Mouse (Mus musculus): ENCODE data around the gene Alox12e.

DNA sequence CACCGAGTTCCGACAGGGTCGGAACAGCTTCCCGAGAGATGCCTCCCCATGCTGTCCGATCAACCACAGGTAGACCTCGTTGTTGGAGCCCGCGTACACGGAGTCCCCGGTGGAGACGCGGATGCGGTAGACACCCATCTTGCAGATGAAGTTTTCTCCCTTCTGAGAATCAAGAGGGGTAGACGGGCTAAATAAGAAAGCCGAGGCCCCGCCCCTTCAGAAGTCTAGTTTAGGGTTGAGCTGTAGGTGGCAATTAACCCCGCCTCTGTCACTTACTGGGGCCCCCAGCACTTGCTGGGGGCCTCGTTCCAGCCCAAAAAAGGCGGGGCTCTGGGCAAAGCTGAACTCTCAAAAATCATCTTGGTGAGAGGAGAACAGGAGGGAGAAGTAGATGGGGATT lies 29.4 kb upstream of the Alox12e start, which contains the start of gene Alox15:
- TF ChIP-seq CTCF (IDR thresholded peaks at IDR 0.05; ENCODE audit: extremely low read depth, insufficient read depth, low read length) (no peak), POLR2A (IDR thresholded peaks at IDR 0.05; ENCODE audit: extremely low read depth, insufficient read depth, low read length) (no peak)
